Mouse (Mus musculus) megakaryocyte progenitor cell, adult 5-6 weeks (primary cell): ENCODE data around the gene Hand1. TPM values are rescaled to one million over a fixed set of nuclear protein-coding genes. Genes with fewer than 3 reads are reported as not detected.

Experiments
- ATAC-seq: replicated peaks from 2 replicates; pipeline ENCODE4 v1.8.0; 2016; ENCODE audit warnings: mild to moderate bottlenecking, moderate TSS enrichment, inconsistent platforms; ENCODE audit not compliant: poor library complexity
- total RNA-seq, 2 experiments: library from RNA; stranded (forward) in 1 of 2; stranded (reverse) in 1 of 2; fragments of 157-497, 149-512 nt in 1 of 2; fragments of 200-1000 nt in 1 of 2; gene quantifications; 2 replicates each; pipeline versions ENCODE4 v1.2.3 to v1.2.4; 2015 to 2017

Gene Hand1
- total RNA-seq, 2 experiments from 2014 or later = not detected

DNA sequence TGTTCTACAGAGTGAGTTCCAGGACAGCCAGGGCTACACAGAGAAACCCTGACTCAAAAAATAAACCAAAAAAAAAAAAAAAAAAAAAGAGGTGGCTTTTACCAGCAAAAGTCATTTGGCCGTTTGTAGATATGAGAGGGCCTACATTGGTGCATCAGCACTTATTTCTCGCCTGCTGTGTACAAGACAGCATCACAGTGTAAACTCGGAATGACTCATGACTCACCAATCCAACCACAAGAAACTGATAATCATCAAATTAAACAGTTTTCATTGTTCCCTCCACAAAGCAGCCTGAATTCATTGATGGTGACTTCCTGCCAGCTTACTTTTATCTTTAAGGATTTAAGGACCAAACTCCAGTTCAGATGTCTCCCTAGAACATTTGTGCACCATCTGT is 27.6 kb downstream of the Hand1 start:
- ATAC-seq = no peak

DNA sequence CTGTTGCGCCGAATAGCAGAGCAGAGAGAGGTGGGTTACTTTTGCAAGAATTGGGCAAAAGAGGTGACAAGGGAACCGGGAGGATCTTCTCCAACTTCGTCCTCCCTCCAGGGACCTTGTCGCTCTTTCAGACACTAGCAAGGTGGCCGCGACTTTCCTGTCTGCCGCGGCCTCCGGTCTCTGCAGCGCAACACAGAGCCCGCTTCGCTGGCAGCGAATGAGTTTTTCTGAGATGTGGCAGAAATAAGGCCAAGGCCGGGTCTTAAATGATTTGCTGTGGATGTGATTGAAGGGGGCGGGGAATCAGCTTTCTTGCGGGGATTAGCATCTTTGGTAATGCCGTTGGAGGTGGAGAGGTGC is 30.1 kb downstream of the Hand1 start:
- no peak for ATAC-seq

DNA sequence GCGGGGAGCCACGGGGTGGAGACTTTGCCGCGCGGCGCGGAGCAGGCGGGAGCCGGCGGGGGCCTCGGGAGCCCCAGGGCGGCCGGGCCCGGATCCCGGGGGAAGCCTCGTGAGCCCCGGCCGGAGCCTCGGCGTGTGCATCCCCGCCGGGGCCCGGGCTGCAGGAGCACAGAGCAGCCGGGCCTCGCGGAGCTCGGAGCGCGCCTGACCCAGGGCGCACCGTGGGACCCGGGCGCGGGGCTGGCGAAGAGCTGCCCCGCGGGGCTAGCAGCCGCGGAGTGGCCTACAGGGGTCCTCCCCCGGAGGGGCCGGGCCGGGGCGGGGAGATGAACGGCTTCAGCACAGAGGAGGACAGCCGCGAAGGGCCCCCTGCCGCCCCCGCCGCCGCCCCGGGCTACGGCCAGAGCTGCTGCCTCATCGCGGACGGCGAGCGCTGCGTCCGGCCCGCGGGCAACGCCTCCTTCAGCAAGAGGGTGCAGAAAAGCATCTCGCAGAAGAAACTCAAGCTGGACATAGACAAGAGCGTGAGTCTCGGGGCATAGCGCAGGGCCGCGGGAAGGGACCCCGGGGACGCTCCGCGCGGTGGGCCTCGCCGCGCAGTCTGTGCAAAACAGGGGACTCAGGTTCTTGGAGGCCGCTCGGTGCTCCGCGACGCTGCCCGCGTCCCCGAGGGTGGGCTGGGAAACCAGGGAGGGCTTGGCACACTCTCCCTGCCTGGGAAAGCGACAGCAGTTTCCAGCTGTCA is 30.7 kb downstream of the Hand1 start:
- no peak for ATAC-seq

DNA sequence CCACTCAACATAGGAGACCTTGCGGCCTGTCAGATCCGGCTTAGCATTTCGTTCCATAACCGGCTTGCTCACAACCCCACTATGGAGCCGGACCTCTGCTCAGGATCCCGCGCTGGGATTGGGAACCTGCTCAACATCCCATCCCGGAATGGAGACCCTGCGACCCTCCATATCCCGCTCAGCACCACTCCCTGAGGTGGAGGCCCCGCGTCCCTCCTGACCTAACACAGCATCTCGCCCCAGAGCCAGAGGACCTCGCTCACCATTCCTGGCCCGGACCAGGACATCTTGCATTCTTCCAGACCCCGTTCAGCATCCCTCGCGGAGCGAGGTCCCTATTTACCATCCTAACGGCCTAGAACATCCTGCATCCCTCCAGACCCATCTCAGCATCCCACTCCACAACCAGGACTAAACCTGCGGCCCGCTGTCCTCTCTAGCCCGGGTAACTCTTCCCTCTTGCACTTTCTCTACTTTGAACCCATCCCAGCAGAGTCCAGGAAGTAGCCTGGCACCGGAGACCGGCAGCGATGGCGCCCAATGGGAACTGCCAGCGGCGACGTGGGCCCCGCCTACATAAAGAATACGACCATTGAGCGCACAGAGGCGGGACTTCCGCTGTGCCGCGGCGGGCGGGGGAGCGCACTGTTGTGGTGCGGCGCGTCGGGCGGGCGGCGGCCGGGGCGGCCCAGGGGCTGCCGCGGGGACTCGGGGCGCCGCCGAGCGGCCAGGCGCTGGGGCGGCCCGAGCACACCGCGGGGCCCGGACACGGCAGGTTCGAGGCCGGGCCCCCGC is 31.4 kb downstream of the Hand1 start, which contains the start of gene Sap30l:
Gene Sap30l, plus strand, starts transcription at position 667 of the 795 bp plus-strand sequence.
- peak; percentile 99 for ATAC-seq

DNA sequence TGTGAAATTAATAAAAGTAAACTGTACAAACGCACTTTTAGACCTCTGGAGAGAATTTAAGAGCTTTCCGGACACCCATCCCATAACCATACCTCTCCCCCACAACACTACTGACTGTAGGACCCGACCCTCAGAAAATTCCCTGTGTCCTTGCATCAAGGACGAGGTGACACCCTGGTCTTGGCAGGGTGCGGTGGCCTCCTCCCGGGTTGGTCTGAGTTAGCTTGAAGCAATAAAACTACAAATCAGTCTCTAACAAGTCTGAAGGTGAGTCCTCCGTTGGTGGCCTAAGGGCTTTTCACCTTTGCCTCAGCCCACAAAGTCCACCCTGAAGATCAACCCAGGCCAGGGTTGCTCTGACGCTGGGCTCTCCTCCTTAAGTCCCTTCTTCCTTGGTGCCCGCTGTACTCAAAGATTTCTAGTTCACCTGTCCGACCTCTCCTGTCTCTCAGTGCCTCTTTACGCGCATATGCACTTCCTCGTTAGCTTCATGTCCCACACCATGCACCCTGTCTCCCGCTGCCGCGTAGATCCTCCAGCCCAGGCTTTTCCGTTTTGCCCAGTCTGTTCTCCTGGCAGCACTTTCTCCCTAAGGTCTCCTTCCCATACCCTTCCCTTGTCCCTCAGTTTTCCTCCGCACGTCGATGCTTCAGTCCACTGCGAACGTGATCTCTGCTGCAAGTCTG is 32.2 kb downstream of the Hand1 start:
- ATAC-seq = 0 out of 2 replicates have a peak, but pooled peaks have one; percentile 18

DNA sequence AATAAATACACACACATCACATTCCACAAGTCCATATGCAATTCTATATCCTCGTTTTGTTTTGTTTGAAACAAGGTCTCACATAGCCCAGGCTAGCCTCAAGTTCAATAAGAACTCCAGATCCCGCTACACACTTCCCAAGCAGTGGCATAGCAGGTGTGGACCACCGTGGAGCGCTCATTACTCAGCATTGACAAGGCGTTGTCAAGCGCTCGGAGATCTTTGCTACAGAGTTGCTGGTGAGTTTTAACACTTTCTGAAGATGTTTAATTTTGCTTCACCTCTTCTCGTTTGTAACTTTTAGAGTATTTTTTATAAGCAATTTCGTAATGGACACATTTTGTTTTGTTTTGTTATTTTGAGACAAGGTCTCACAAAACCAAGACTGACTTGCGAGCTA is 33.2 kb downstream of the Hand1 start:
- ATAC-seq = no peak

DNA sequence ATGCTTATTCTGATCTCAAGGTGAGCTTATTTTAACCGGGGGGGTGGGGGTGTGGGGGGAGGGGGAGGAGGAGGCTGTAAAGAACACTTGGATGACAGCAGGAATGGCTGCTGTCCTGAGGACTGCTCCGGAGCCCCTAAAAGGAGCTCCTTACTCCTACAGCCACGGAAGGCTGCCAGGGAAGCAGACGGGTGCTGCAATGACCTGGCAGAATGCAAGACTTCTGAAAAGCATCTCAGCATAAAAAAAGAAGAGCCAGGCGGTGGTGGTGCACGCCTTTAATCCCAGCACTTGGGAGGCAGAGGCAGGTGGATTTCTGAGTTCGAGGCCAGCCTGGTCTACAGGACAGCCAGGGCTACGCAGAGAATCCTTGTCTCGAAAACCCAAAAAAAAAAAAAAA is 34.8 kb downstream of the Hand1 start:
- ATAC-seq = no peak

DNA sequence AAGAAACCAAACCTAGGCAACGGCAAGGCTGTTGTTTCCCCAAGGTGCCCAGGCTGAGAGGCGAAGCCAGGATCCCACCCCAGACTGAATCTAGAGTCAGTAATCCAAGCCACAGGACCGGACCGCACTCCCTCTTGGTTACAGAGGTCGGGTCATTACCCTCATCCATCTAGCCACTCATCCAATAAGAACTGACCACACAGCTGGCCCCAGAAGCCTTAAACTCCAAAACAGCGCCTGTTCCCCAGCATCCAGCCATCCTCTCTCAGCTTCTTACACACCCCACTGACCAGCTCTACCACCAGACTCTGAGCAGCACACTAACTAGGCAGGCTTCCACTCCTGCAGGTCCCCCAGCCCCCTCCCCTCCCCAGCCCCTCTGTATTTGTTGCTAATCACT is 37.5 kb downstream of the Hand1 start:
- no peak for ATAC-seq

DNA sequence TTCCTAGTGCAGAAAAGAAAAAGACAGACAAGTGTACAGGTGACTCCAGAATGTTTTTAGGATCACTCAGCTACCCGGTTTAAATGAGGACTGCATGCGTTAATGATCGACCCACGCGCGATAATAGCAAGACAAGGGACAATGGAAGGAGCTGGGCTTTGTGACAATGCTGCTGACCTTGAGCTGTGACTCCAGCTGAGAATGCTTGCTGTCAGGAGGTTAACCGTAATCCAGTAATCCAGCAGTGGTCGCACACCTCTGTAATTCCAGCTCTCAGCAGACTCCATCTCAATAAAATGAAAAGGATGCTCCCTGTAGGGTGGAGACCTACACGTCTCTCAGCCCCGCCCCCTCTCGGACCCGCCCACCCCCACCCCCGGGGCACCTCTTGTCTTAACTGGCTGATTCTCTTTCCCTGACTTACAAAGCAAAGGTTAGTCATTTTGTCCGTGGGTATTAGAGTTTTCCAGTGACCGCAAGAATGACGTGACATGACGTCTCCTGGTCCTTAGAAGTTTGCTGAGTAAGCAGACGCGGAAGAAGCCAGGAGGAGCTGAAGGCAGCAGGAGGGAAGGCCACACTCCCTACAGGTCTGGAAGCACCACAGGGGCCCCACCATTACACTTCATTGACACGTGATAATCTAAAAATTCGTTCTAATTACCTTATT is 41.6 kb downstream of the Hand1 start:
- peak; percentile 31; the same call in 1 of the 2 replicates for ATAC-seq

DNA sequence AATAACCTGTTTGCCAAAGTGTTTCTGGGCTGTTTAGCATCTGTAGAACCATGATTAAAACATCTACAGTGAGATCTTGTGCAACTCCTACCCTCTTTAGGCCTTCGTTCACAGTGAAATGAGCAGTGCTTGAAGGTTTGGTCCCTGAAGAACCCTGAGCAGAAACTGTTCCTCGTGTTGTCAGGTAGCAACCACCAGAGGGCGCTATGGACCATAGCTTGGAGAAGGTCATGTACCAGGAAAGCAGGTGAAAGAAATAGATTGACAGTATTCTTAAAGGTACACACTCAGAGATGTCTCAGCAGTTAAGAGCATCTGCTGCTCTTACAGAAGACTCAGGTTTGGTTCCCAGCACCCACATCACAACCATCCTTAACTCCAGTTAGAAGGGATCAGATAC is 44.7 kb downstream of the Hand1 start:
- peak; percentile 78 for ATAC-seq

DNA sequence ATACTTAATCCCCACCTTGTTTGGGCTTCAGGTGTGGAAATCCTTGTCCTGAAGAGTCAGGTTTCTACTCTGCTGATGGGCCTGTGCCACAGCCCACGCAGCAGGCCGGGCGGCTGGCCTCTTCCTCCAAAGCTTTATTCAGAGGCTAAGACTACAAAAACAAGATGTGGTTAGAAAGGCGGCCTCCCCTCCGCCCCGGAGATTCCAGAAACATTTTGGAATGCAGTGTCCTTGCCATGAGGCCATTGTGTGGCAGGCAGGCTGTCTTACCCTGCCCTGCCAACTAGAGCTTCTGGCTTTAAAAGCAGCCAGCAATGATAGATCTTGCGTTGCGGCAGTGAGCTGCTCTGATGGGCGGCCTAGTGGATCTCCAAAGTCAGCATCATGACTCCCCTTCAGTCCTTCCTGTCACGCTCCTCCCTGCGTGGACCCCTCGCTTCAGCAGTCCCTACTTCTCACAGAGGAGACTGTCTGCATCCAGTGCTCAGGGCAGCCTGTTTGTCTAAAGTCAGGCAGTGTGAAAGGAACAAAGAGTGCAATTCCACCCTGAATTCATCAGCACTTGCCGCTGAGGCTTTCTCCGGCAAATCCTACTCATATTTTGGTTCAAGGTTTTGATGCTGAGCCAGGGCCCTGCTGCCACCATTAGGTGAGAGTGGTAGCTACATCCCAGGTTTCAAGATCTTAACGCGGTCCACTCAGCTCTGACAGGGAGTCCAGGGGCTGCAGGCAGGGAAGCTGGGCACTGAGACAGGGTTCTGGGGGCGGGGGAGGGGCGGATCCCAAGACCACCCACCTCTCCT is 45.8 kb downstream of the Hand1 start:
- no peak for ATAC-seq

DNA sequence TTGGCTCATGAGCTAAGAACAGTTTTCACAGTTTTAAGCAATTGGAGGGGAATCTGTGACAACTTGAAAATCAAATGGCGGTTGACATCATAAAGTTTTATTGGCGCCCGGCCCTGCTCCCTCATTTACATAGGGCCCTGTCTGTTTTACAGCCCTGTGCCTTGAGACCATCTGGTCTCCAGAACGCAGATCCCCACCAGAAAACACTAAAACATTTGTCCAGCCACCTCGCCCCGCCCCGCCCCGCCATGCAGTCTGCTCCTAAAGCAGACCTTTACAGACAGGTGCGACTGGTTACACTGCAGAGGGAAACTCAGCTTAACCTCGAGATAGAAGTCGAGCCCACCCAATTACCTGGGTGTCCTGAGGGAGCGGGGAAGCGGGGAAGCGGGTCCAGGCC is 52.8 kb downstream of the Hand1 start:
- ATAC-seq = no peak

Other genes with a start within 250 kb of the Hand1 start
- 4.0 and 4.8 TPM in 2 replicates for gene Galnt10, start 187.4 kb downstream of the Hand1 start, total RNA-seq (2015)
- gene Galnt10, start 187.4 kb downstream of the Hand1 start, total RNA-seq (2017) = 7.0 and 8.8 TPM in 2 replicates
- 19.0 and 22.6 TPM in 2 replicates for gene Sap30l, start 31.2 kb downstream of the Hand1 start, total RNA-seq (2015)
- gene Sap30l, start 31.2 kb downstream of the Hand1 start, total RNA-seq (2017) = 16.5 and 17.0 TPM in 2 replicates
- gene Larp1, start 176.2 kb upstream of the Hand1 start, total RNA-seq (2015) = 134 and 142 TPM in 2 replicates
- gene Larp1, start 176.2 kb upstream of the Hand1 start, total RNA-seq (2017) = 52.9 and 67.5 TPM in 2 replicates